Mouse (Mus musculus) liver, embryonic 11.5 days (tissue): ENCODE results near the gene Xlr3a. TPM values are rescaled to one million over a fixed set of nuclear protein-coding genes. Genes with fewer than 3 reads are reported as not detected.

Experiments
- polyA plus RNA-seq: library from polyadenylated mRNA; unstranded; fragments of >200 nt; fragmentation: Nextera tagmentation; extraction: Ambion mirVana; gene quantifications from 2 replicates; pipeline ENCODE4 v1.2.1, GENCODE M21; 2014

Xlr3a gene
- polyA plus RNA-seq, 1 experiment from 2014 or later, result 4.3 TPM

Other genes with a start within 250 kb of the Xlr3a start
- gene Cetn2, start 178.7 kb downstream of the Xlr3a start, polyA plus RNA-seq, result 74.3 and 77.2 TPM in 2 replicates
- gene Nsdhl, start 178.5 kb downstream of the Xlr3a start, polyA plus RNA-seq, result 29.6 and 32.2 TPM in 2 replicates
- 2.0 and 2.4 TPM in 2 replicates for gene Zfp185, start 109.8 kb downstream of the Xlr3a start, polyA plus RNA-seq
- not detected in 2 replicates for gene Pnma5, start 60.0 kb downstream of the Xlr3a start, polyA plus RNA-seq
- not detected in 2 replicates for gene Pnma3, start 32.3 kb downstream of the Xlr3a start, polyA plus RNA-seq
- 1.2 and 1.9 TPM in 2 replicates for gene Xlr4a, start 14.6 kb downstream of the Xlr3a start, polyA plus RNA-seq
- 0.13 TPM in 1 of 2 replicates, not detected in the other for gene Gm14685, start 20.0 kb upstream of the Xlr3a start, polyA plus RNA-seq
- not detected in 2 replicates for gene Xlr5b, start 51.7 kb upstream of the Xlr3a start, polyA plus RNA-seq
- not detected in 2 replicates for gene DXBay18, start 52.4 kb upstream of the Xlr3a start, polyA plus RNA-seq
- not detected in 2 replicates for gene Spin2d, start 79.9 kb upstream of the Xlr3a start, polyA plus RNA-seq
- 5.2 and 8.1 TPM in 2 replicates for gene Xlr3b, start 95.1 kb upstream of the Xlr3a start, polyA plus RNA-seq
- 3.3 and 3.8 TPM in 2 replicates for gene Xlr4b, start 117.2 kb upstream of the Xlr3a start, polyA plus RNA-seq
- gene F8a, start 131.2 kb upstream of the Xlr3a start, polyA plus RNA-seq, result 6.2 and 6.5 TPM in 2 replicates
- 0.53 and 1.2 TPM in 2 replicates for gene Xlr4c, start 146.0 kb upstream of the Xlr3a start, polyA plus RNA-seq
- not detected in 2 replicates for gene Xlr3c, start 168.3 kb upstream of the Xlr3a start, polyA plus RNA-seq
- gene Xlr5a, start 195.9 kb upstream of the Xlr3a start, polyA plus RNA-seq, result not detected in 2 replicates
- gene Xlr5c, start 195.9 kb upstream of the Xlr3a start, polyA plus RNA-seq, result not detected in 2 replicates
- not detected in 2 replicates for gene Gm45015, start 239.7 kb upstream of the Xlr3a start, polyA plus RNA-seq
- 8.4 TPM in 2 replicates for gene Zfp275, start 245.5 kb upstream of the Xlr3a start, polyA plus RNA-seq